Mouse (Mus musculus) limb, embryonic 10.5 days (tissue): ENCODE data around the gene 2610528J11Rik. TPM values are rescaled to one million over a fixed set of nuclear protein-coding genes. Genes with fewer than 3 reads are reported as not detected.

Experiments
- polyA plus RNA-seq: library from polyadenylated mRNA; unstranded; fragments of >200 nt; fragmentation: Nextera tagmentation; extraction: Ambion mirVana; gene quantifications from 2 replicates; pipeline ENCODE4 v1.2.1, GENCODE M21; 2016

2610528J11Rik gene
- polyA plus RNA-seq, 1 experiment from 2014 or later, result 1.2 TPM

Other genes with a start within 250 kb of the 2610528J11Rik start
- gene Ptprf, start 235.6 kb upstream of the 2610528J11Rik start, polyA plus RNA-seq, result 67.5 and 77.3 TPM in 2 replicates
- gene Szt2, start 117.7 kb upstream of the 2610528J11Rik start, polyA plus RNA-seq, result 8.4 and 11.4 TPM in 2 replicates
- gene Med8, start 117.7 kb upstream of the 2610528J11Rik start, polyA plus RNA-seq, result 141 and 147 TPM in 2 replicates
- 45.5 and 48.1 TPM in 2 replicates for gene Elovl1, start 98.9 kb upstream of the 2610528J11Rik start, polyA plus RNA-seq
- gene Cdc20, start 89.6 kb upstream of the 2610528J11Rik start, polyA plus RNA-seq, result 431 and 433 TPM in 2 replicates
- 0.74 and 1.2 TPM in 2 replicates for gene Mpl, start 69.5 kb upstream of the 2610528J11Rik start, polyA plus RNA-seq
- 16.8 and 19.4 TPM in 2 replicates for gene Tie1, start 36.9 kb upstream of the 2610528J11Rik start, polyA plus RNA-seq
- 0.34 and 0.54 TPM in 2 replicates for gene Tmem125, start 17.0 kb downstream of the 2610528J11Rik start, polyA plus RNA-seq
- gene Cfap57, start 93.8 kb downstream of the 2610528J11Rik start, polyA plus RNA-seq, result 0.36 and 0.64 TPM in 2 replicates
- gene Ebna1bp2, start 93.8 kb downstream of the 2610528J11Rik start, polyA plus RNA-seq, result 180 and 228 TPM in 2 replicates
- not detected in 2 replicates for gene Olfr62, start 132.0 kb downstream of the 2610528J11Rik start, polyA plus RNA-seq
- 0.05 TPM in 1 of 2 replicates, not detected in the other for gene Olfr1342, start 165.8 kb downstream of the 2610528J11Rik start, polyA plus RNA-seq
- gene Olfr1341, start 176.5 kb downstream of the 2610528J11Rik start, polyA plus RNA-seq, result not detected in 2 replicates
- gene Olfr1340, start 193.1 kb downstream of the 2610528J11Rik start, polyA plus RNA-seq, result not detected in 2 replicates
- not detected in 2 replicates for gene Olfr1339, start 205.2 kb downstream of the 2610528J11Rik start, polyA plus RNA-seq
- gene Olfr1338, start 231.7 kb downstream of the 2610528J11Rik start, polyA plus RNA-seq, result not detected in 2 replicates